Mouse (Mus musculus): ENCODE measurements around the gene Wdr74.
A peak's percentile ranks its signal among the peaks of the same experiment; 100 is the strongest.
"Not testable (repeated sequence)": the region's sequence is repeated elsewhere in the genome, so short reads cannot be mapped to it uniquely, and the experiment has no call there.

The Wdr74 gene

GRCm38 (mm10) chr19:8715868-8716766, 19.5 kb upstream of the Wdr74 start:
- no peak for DNase-seq (ENCODE audit: low read depth, low spot score)

- DNase-seq (ENCODE audit: low read depth, low spot score) = no peak
Observed at GRCm38 (mm10) chr19:8716767-8717475, 18.7 kb upstream of the Wdr74 start.

- peak; percentile 73 for DNase-seq (ENCODE audit: low read depth, low spot score)
Observed at GRCm38 (mm10) chr19:8718357-8718756, 17.3 kb upstream of the Wdr74 start.

GRCm38 (mm10) chr19:8719037-8719436, 16.6 kb upstream of the Wdr74 start:
- DNase-seq (ENCODE audit: low read depth, low spot score) = not testable (repeated sequence)

- no peak for DNase-seq (ENCODE audit: low read depth, low spot score)
Observed at GRCm38 (mm10) chr19:8721378-8721777, 14.2 kb upstream of the Wdr74 start.

GRCm38 (mm10) chr19:8722021-8722420, 13.6 kb upstream of the Wdr74 start:
- DNase-seq (ENCODE audit: low read depth, low spot score) = no peak

GRCm38 (mm10) chr19:8722559-8722906, 13.1 kb upstream of the Wdr74 start:
- DNase-seq (ENCODE audit: low read depth, low spot score) = no peak

- DNase-seq (ENCODE audit: low read depth, low spot score) = peak; percentile 99
Observed at GRCm38 (mm10) chr19:8722907-8723573, 12.6 kb upstream of the Wdr74 start, which contains the start of gene Slc3a2. Gene Slc3a2, minus strand, starts transcription at chr19:8723369.

GRCm38 (mm10) chr19:8723574-8724346, 11.9 kb upstream of the Wdr74 start:
- DNase-seq (ENCODE audit: low read depth, low spot score) = no peak

- DNase-seq (ENCODE audit: low read depth, low spot score) = no peak
Observed at GRCm38 (mm10) chr19:8724392-8724791, 11.2 kb upstream of the Wdr74 start.

GRCm38 (mm10) chr19:8725081-8725613, 10.5 kb upstream of the Wdr74 start:
- no peak for DNase-seq (ENCODE audit: low read depth, low spot score)

- no peak for DNase-seq (ENCODE audit: low read depth, low spot score)
Observed at GRCm38 (mm10) chr19:8726609-8727390, 8.8 kb upstream of the Wdr74 start.

- DNase-seq (ENCODE audit: low read depth, low spot score) = no peak
Observed at GRCm38 (mm10) chr19:8727495-8728114, 8.0 kb upstream of the Wdr74 start.

GRCm38 (mm10) chr19:8728335-8729099, 7.1 kb upstream of the Wdr74 start:
- DNase-seq (ENCODE audit: low read depth, low spot score) = not testable (repeated sequence)

GRCm38 (mm10) chr19:8734334-8734733, 1.3 kb upstream of the Wdr74 start:
- DNase-seq (ENCODE audit: low read depth, low spot score) = no peak

GRCm38 (mm10) chr19:8736160-8736467, 487 bp downstream of the Wdr74 start:
- no peak for DNase-seq (ENCODE audit: low read depth, low spot score)

GRCm38 (mm10) chr19:8738911-8739310, 3.3 kb downstream of the Wdr74 start:
- no peak for DNase-seq (ENCODE audit: low read depth, low spot score)

- DNase-seq (ENCODE audit: low read depth, low spot score) = no peak
Observed at GRCm38 (mm10) chr19:8739646-8740045, 4.0 kb downstream of the Wdr74 start.

- DNase-seq (ENCODE audit: low read depth, low spot score) = no peak
Observed at GRCm38 (mm10) chr19:8740603-8741002, 5.0 kb downstream of the Wdr74 start, which contains the start of gene 1700092M07Rik. Gene 1700092M07Rik, plus strand, starts transcription at chr19:8740718.
